ENCODE assay signal across 8 mouse cellular contexts in genomic region chr1:161037599-161037998, GRCm38 (mm10). TPM values are rescaled to one million over a fixed set of nuclear protein-coding genes. Genes with fewer than 3 reads are reported as not detected.
DNase-seq lines count a peak whose midpoint lies in the region; ATAC-seq and TF ChIP-seq lines count a peak whose summit lies in the region.

No protein-coding gene starts in this region.

- no peak for TF ChIP-seq EP300 in heart, adult 2 months (IDR thresholded peaks at IDR 0.05; ENCODE audit: insufficient read depth, low read depth, low read length)

- intact Hi-C loops in heart, adult 2 months (cut with DNase I): loop anchor here (10.0 kb wide), 3 partner anchors 157 to 823 kb away; partner anchors contain the start of gene Cacybp

- no peaks in the 10 kb centered on the region for H3K9me3 ChIP-seq in heart, embryonic 16.5 days (replicated peaks; ENCODE audit: control insufficient read depth, low read length)
- no peaks in the 10 kb centered on the region for H3K9me3 ChIP-seq in hindbrain, embryonic 15.5 days
- H3K9me3 ChIP-seq in midbrain, embryonic 16.5 days (replicated peaks; ENCODE audit: control insufficient read depth, low read length, poor library complexity, severe bottlenecking): no peaks in the 10 kb centered on the region

- ATAC-seq in heart, embryonic 16.5 days (replicated peaks; ENCODE audit: extremely low read depth, insufficient read depth, low FRiP score): no peak
- no peak for ATAC-seq in hindbrain, embryonic 15.5 days (ENCODE audit: low FRiP score, low read depth)
- ATAC-seq in midbrain, embryonic 16.5 days: no peak

- no peak for TF ChIP-seq POLR2A in heart, adult 2 months (IDR thresholded peaks at IDR 0.05; ENCODE audit: insufficient read depth, low read depth, low read length)

- H3K9ac ChIP-seq in heart, embryonic 16.5 days (ENCODE audit: low read length): peak overlapping the region; percentile 52; the same call in 1 of the 2 replicates
- no peak overlapping the region for H3K9ac ChIP-seq in heart, adult 2 months (ENCODE audit: low read depth, low read length)
- peak overlapping the region; percentile 39 for H3K9ac ChIP-seq in hindbrain, embryonic 15.5 days
- H3K9ac ChIP-seq in midbrain, embryonic 16.5 days (ENCODE audit: low read depth, low read length): peak overlapping the region; percentile 49; the same call in 1 of the 2 replicates

- peaks cover 31% of the 10 kb centered on the region for H3K36me3 ChIP-seq in heart, embryonic 16.5 days (ENCODE audit: control insufficient read depth, insufficient read depth)
- H3K36me3 ChIP-seq in heart, adult 2 months (ENCODE audit: control insufficient read depth, insufficient read depth, low read length): peaks cover 29% of the 10 kb centered on the region
- peaks cover 32% of the 10 kb centered on the region for H3K36me3 ChIP-seq in hindbrain, embryonic 15.5 days
- peaks cover 16% of the 10 kb centered on the region for H3K36me3 ChIP-seq in midbrain, embryonic 16.5 days (ENCODE audit: control insufficient read depth, insufficient read depth, low read length)

- peak overlapping the region; percentile 55 for H3K4me2 ChIP-seq in heart, embryonic 16.5 days (ENCODE audit: low read depth, low read length)
- H3K4me2 ChIP-seq in hindbrain, embryonic 15.5 days: peak overlapping the region; percentile 73
- H3K4me2 ChIP-seq in midbrain, embryonic 16.5 days (ENCODE audit: low read length): peak overlapping the region; percentile 49

- peak overlapping the region; percentile 43 for H3K4me3 ChIP-seq in heart, embryonic 16.5 days (ENCODE audit: low read length)
- H3K4me3 ChIP-seq in heart, adult 2 months: no peak overlapping the region
- H3K4me3 ChIP-seq in hindbrain, embryonic 15.5 days: peak overlapping the region; percentile 24
- H3K4me3 ChIP-seq in midbrain, embryonic 16.5 days (ENCODE audit: low read depth, low read length): peak overlapping the region; percentile 24

- H3K79me2 ChIP-seq in heart, adult 2 months (replicated peaks; ENCODE audit: control insufficient read depth, insufficient read depth, low read length): 0 out of 2 replicates have a peak, but pooled peaks cover 2% of the 10 kb centered on the region

- no peak for DNase-seq in heart, adult 2 months
- peak; percentile 41 for DNase-seq in ZHBTc4 (ENCODE audit: low read depth, low spot score)
- no peak for DNase-seq in urinary bladder, adult 18-20 months (ENCODE audit: low spot score in 2 of 2)
- DNase-seq in cerebellum, postnatal 36 days: no peak
- no peak for DNase-seq in ovary, postnatal 36 days (ENCODE audit: low spot score)

- H3K27me3 ChIP-seq in heart, embryonic 16.5 days (ENCODE audit: control insufficient read depth, insufficient read depth, low read length): no peaks in the 10 kb centered on the region
- no peaks in the 10 kb centered on the region for H3K27me3 ChIP-seq in heart, adult 2 months (ENCODE audit: control insufficient read depth, insufficient read depth, low read length)
- no peaks in the 10 kb centered on the region for H3K27me3 ChIP-seq in hindbrain, embryonic 15.5 days
- no peaks in the 10 kb centered on the region for H3K27me3 ChIP-seq in midbrain, embryonic 16.5 days (ENCODE audit: control insufficient read depth, insufficient read depth, low read depth, low read length)

- peaks cover 22% of the 10 kb centered on the region for H3K4me1 ChIP-seq in heart, embryonic 16.5 days (ENCODE audit: control insufficient read depth, insufficient read depth, low read length)
- peaks cover 8% of the 10 kb centered on the region for H3K4me1 ChIP-seq in heart, adult 2 months (ENCODE audit: control insufficient read depth, insufficient read depth, low read length)
- peaks cover 30% of the 10 kb centered on the region for H3K4me1 ChIP-seq in hindbrain, embryonic 15.5 days (replicated peaks)
- peaks cover 27% of the 10 kb centered on the region for H3K4me1 ChIP-seq in midbrain, embryonic 16.5 days (ENCODE audit: control insufficient read depth, insufficient read depth, low read length)

- no peak for TF ChIP-seq CTCF in heart, adult 2 months (IDR thresholded peaks at IDR 0.05)

- peak overlapping the region; percentile 12; the same call in 1 of the 2 replicates for H3K27ac ChIP-seq in heart, embryonic 16.5 days (ENCODE audit: low read length)
- H3K27ac ChIP-seq in heart, adult 2 months: no peak overlapping the region
- H3K27ac ChIP-seq in hindbrain, embryonic 15.5 days (replicated peaks): 0 out of 2 replicates have a peak overlapping the region, but pooled peaks have one; percentile 40
- H3K27ac ChIP-seq in midbrain, embryonic 16.5 days (ENCODE audit: low read length): no peak overlapping the region

- 30% methylated on average over 3 of the region's 3 CpGs for WGBS in heart, embryonic 16.5 days
- WGBS in heart, adult 2 months: 33% methylated on average over 3 of the region's 3 CpGs
- 28% methylated on average over 3 of the region's 3 CpGs for WGBS in hindbrain, embryonic 15.5 days
- WGBS in midbrain, embryonic 16.5 days: 28% methylated on average over 3 of the region's 3 CpGs

RNA-seq across cellular contexts. Expression of gene Zbtb37, which starts 3.0 kb away (rescaled TPM):
- 6.5 and 7.9 TPM in 2 replicates for polyA plus RNA-seq in heart, embryonic 16.5 days (2015; fragmentation: Nextera tagmentation; extraction: Ambion mirVana)
- 10 to 100 TPM; 13.8 to 14.2 TPM for total RNA-seq in heart, adult 2 months (2021)
- polyA plus RNA-seq in heart, adult 2 months (2012; rRNA removed): 1.8 and 3.8 TPM in 2 replicates
- 13.9 and 14.4 TPM in 2 replicates for polyA plus RNA-seq in hindbrain, embryonic 15.5 days (2015; fragmentation: Nextera tagmentation; extraction: Ambion mirVana)
- polyA plus RNA-seq in midbrain, embryonic 16.5 days (2015; fragmentation: Nextera tagmentation; extraction: Ambion mirVana): 14.0 and 15.8 TPM in 2 replicates

RNA-seq across cellular contexts. Expression of gene Dars2, which starts 32.9 kb away (rescaled TPM):
- polyA plus RNA-seq in heart, embryonic 16.5 days (2015; fragmentation: Nextera tagmentation; extraction: Ambion mirVana): 29.3 and 30.9 TPM in 2 replicates
- 10 to 100 TPM; 23.0 to 25.4 TPM for total RNA-seq in heart, adult 2 months (2021)
- 13.7 and 38.3 TPM in 2 replicates for polyA plus RNA-seq in heart, adult 2 months (2012; rRNA removed)
- 24.0 and 26.1 TPM in 2 replicates for polyA plus RNA-seq in hindbrain, embryonic 15.5 days (2015; fragmentation: Nextera tagmentation; extraction: Ambion mirVana)
- 24.2 and 25.5 TPM in 2 replicates for polyA plus RNA-seq in midbrain, embryonic 16.5 days (2015; fragmentation: Nextera tagmentation; extraction: Ambion mirVana)

RNA-seq across cellular contexts. Expression of gene Cenpl, which starts 32.9 kb away (rescaled TPM):
- polyA plus RNA-seq in heart, embryonic 16.5 days (2015; fragmentation: Nextera tagmentation; extraction: Ambion mirVana): 21.0 and 22.9 TPM in 2 replicates
- total RNA-seq in heart, adult 2 months (2021): 1 to 10 TPM; 1.1 to 1.2 TPM
- polyA plus RNA-seq in heart, adult 2 months (2012; rRNA removed): 0.41 and 1.0 TPM in 2 replicates
- 9.8 and 12.4 TPM in 2 replicates for polyA plus RNA-seq in hindbrain, embryonic 15.5 days (2015; fragmentation: Nextera tagmentation; extraction: Ambion mirVana)
- 10.1 and 11.4 TPM in 2 replicates for polyA plus RNA-seq in midbrain, embryonic 16.5 days (2015; fragmentation: Nextera tagmentation; extraction: Ambion mirVana)

RNA-seq across cellular contexts. Expression of gene Serpinc1, which starts 59.2 kb away (rescaled TPM):
- 2.0 and 2.2 TPM in 2 replicates for polyA plus RNA-seq in heart, embryonic 16.5 days (2015; fragmentation: Nextera tagmentation; extraction: Ambion mirVana)
- under 1 TPM; 0.08 to 0.32 TPM for total RNA-seq in heart, adult 2 months (2021)
- polyA plus RNA-seq in heart, adult 2 months (2012; rRNA removed): 0.29 and 2.3 TPM in 2 replicates
- 2.8 and 3.6 TPM in 2 replicates for polyA plus RNA-seq in hindbrain, embryonic 15.5 days (2015; fragmentation: Nextera tagmentation; extraction: Ambion mirVana)
- 3.3 and 4.5 TPM in 2 replicates for polyA plus RNA-seq in midbrain, embryonic 16.5 days (2015; fragmentation: Nextera tagmentation; extraction: Ambion mirVana)

Comparison
In these comparisons a context has a peak if more than half of its experiments do, and no peak if none do; other contexts are left out.
1. H3K27ac ChIP-seq: peak in heart, embryonic 16.5 days (single experiment) and hindbrain, embryonic 15.5 days (single experiment); none in heart, adult 2 months (single experiment) and midbrain, embryonic 16.5 days (single experiment).
2. Peak in every context shown above with its lines, with median percentiles within 50 percentile points of each other: H3K4me2 ChIP-seq.